Mouse (Mus musculus): ENCODE results near the gene Atp9a.

DNA sequence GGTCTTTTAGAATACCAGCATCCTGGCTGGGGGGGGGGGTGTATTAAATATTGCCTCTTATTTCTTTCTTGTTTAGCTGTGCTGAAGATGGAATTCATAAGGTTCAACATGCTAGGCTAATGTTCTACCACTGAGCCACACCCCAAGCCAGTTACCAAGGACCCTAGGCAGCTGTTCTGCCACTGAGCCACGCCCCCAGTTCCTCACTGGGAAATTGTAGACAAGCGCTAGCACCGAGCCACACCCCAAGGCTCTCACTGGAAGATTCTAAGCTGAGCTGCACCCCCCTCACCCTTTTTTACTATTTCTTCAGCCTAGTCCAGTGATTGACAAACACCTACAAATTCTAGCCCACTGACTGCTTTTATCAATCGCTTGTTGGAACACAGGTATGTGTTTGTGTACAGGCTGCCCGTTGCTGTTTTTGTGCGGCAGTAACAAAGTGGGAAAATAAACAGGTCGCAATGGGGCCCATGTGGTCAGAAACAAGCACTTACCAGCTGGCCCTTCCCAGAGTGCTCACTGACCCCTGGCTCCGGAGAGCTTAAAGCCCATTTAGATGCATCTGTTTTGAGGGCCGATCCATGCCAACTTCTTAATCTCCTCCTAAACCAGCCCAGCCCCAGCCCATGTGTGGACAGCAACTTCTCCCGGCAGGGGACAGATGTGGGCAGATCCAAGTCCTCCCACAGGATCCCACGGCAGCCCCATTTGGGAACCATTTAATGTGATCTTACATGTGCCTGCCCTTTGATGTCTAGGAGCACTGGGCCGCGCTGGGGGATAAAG lies 128.9 kb downstream of the Atp9a start:
- TF ChIP-seq CTCF (IDR thresholded peaks at IDR 0.05 in 2 of 3, conservative IDR thresholded peaks at IDR 0.05 in 1 of 3; ENCODE audit: control insufficient read depth in 1 of 3, insufficient read depth in 1 of 3, low read depth in 2 of 3, low read length in 3 of 3, poor library complexity in 1 of 3, severe bottlenecking in 1 of 3) (no peak), UBTF (IDR thresholded peaks at IDR 0.05; ENCODE audit: borderline replicate concordance, insufficient read depth, low read depth, low read length) (no peak), EP300 (IDR thresholded peaks at IDR 0.05; ENCODE audit: low read depth in 1 of 2, low read length in 2 of 2) (no peak), ZNF384 (IDR thresholded peaks at IDR 0.05; ENCODE audit: low read depth, low read length) (no peak), CHD1 (IDR thresholded peaks at IDR 0.05; ENCODE audit: low read depth, low read length) (no peak), HCFC1 (IDR thresholded peaks at IDR 0.05; ENCODE audit: low read depth, low read length) (no peak), TAL1 (IDR thresholded peaks at IDR 0.05; ENCODE audit: low read length) (no peak), ELF1 (IDR thresholded peaks at IDR 0.05; ENCODE audit: low read depth, low read length) (no peak), RCOR1 (IDR thresholded peaks at IDR 0.05; ENCODE audit: low read depth, low read length) (no peak), MYB (IDR thresholded peaks at IDR 0.05; ENCODE audit: low read depth, low read length) (no peak), POLR2A (IDR thresholded peaks at IDR 0.05; ENCODE audit: control insufficient read depth in 1 of 2, insufficient read depth in 1 of 2, low read depth in 1 of 2, low read length in 2 of 2, poor library complexity in 1 of 2) (no peak), USF2 (IDR thresholded peaks at IDR 0.05; ENCODE audit: borderline replicate concordance in 1 of 2, insufficient read depth in 1 of 2, low read depth in 1 of 2, low read length in 2 of 2) (no peak), USF1 (IDR thresholded peaks at IDR 0.05; ENCODE audit: low read depth, low read length) (no peak)

Measured in MEL (cell line).